Mouse (Mus musculus) layer of hippocampus, adult 9-10 months (tissue): ENCODE measurements at regions not wholly inside any gene's neighbourhood (a gene's known extent, or its start where the extent isn't known, plus 50 kb on each side); places are given as distances from the start of the nearest gene placed in this dataset.

ENCODE experiments used
- DNase-seq: peaks from one replicate; pipeline ENCODE4 v3.0.0; 2022; ENCODE audit warnings: low spot score

GRCm38 (mm10) chr15:62284606-62285531 is 1362.1 kb upstream of the A1bg start:
- no peak for DNase-seq

- DNase-seq = no peak
These were observed 1361.0 kb upstream of the A1bg start for GRCm38 (mm10) chr15:62283661-62284429.

GRCm38 (mm10) chr15:62282646-62283045 is 1359.8 kb upstream of the A1bg start:
- DNase-seq = no peak

GRCm38 (mm10) chr15:62282116-62282515 is 1359.3 kb upstream of the A1bg start:
- no peak for DNase-seq

GRCm38 (mm10) chr15:62279526-62279925 is 1356.7 kb upstream of the A1bg start:
- DNase-seq = no peak

GRCm38 (mm10) chr15:62274818-62275217 is 1352.0 kb upstream of the A1bg start:
- no peak for DNase-seq

GRCm38 (mm10) chr15:62273855-62274488 is 1351.2 kb upstream of the A1bg start:
- DNase-seq = no peak

GRCm38 (mm10) chr15:62272755-62273154 is 1349.9 kb upstream of the A1bg start:
- no peak for DNase-seq

GRCm38 (mm10) chr15:62271428-62271827 is 1348.6 kb upstream of the A1bg start:
- DNase-seq = no peak

GRCm38 (mm10) chr15:62268189-62268588 is 1345.4 kb upstream of the A1bg start:
- DNase-seq = no peak

GRCm38 (mm10) chr15:62267536-62267935 is 1344.7 kb upstream of the A1bg start:
- DNase-seq = no peak

- no peak for DNase-seq
These were observed 1343.2 kb upstream of the A1bg start for GRCm38 (mm10) chr15:62266025-62266424.

- DNase-seq = no peak
These were observed 1342.7 kb upstream of the A1bg start for GRCm38 (mm10) chr15:62265484-62265937.

- no peak for DNase-seq
These were observed 1342.2 kb upstream of the A1bg start for GRCm38 (mm10) chr15:62264966-62265365.

GRCm38 (mm10) chr15:62264183-62264582 is 1341.4 kb upstream of the A1bg start:
- no peak for DNase-seq

- no peak for DNase-seq
These were observed 1339.7 kb upstream of the A1bg start for GRCm38 (mm10) chr15:62262487-62262886.

- no peak for DNase-seq
These were observed 1338.7 kb upstream of the A1bg start for GRCm38 (mm10) chr15:62261520-62261919.

GRCm38 (mm10) chr15:62258611-62259010 is 1335.8 kb upstream of the A1bg start:
- no peak for DNase-seq

- no peak for DNase-seq
These were observed 1335.1 kb upstream of the A1bg start for GRCm38 (mm10) chr15:62257955-62258354.

- DNase-seq = no peak
These were observed 1334.4 kb upstream of the A1bg start for GRCm38 (mm10) chr15:62257110-62257667.

- no peak for DNase-seq
These were observed 1332.8 kb upstream of the A1bg start for GRCm38 (mm10) chr15:62255571-62255970.

- no peak for DNase-seq
These were observed 1330.9 kb upstream of the A1bg start for GRCm38 (mm10) chr15:62253724-62254123.
